Mouse (Mus musculus) liver, postnatal 0 days (tissue): ENCODE results near the gene Tmem62. TPM values are rescaled to one million over a fixed set of nuclear protein-coding genes. Genes with fewer than 3 reads are reported as not detected.

Experiments
- ATAC-seq: fragments of 200-750 bp; cut with Nextera tagmentation; 2 replicates; pipeline ENCODE4 v1.8.0; 2017; ENCODE audit warnings: mild to moderate bottlenecking, moderate library complexity
- DNase-seq: peaks from one replicate; pipeline ENCODE4 v3.0.0-alpha.2; 2016
- H3K27ac ChIP-seq: fragments of 300-500 bp; sonication (generic); 2 replicates; pipeline ENCODE4 v1.5.1; 2014; ENCODE audit warnings: antibody characterized with exemption, moderate library complexity, mild to moderate bottlenecking, low read depth
- H3K27me3 ChIP-seq: fragments of 300-500 bp; sonication (generic); 2 replicates; pipeline ENCODE4 v1.6.1; 2014; ENCODE audit warnings: low read length, control low read depth, mixed read lengths; ENCODE audit not compliant: insufficient read depth
- H3K36me3 ChIP-seq: fragments of 300-500 bp; sonication (generic); replicated peaks from 2 replicates; pipeline ENCODE4 v1.6.1; 2014; ENCODE audit warnings: mild to moderate bottlenecking, control low read depth, low read length, moderate library complexity, mixed read lengths; ENCODE audit not compliant: insufficient read depth
- H3K4me1 ChIP-seq: fragments of 300-500 bp; sonication (generic); 2 replicates; pipeline ENCODE4 v1.6.1; 2014; ENCODE audit warnings: antibody characterized with exemption, mild to moderate bottlenecking, control low read depth; ENCODE audit not compliant: insufficient read depth
- H3K4me2 ChIP-seq: fragments of 300-500 bp; sonication (generic); 2 replicates; pipeline ENCODE4 v1.6.1; 2014; ENCODE audit warnings: low read depth, mild to moderate bottlenecking, low read length, moderate library complexity, mixed read lengths
- H3K4me3 ChIP-seq: fragments of 300-500 bp; sonication (generic); 2 replicates; pipeline ENCODE4 v1.5.1; 2014; ENCODE audit warnings: low read depth, low read length
- H3K9ac ChIP-seq: fragments of 300-500 bp; sonication (generic); replicated peaks from 2 replicates; pipeline ENCODE4 v1.6.1; 2014; ENCODE audit warnings: mild to moderate bottlenecking, moderate library complexity
- H3K9me3 ChIP-seq: fragments of 300-500 bp; sonication (generic); 2 replicates; pipeline ENCODE4 v1.6.1; 2016; ENCODE audit warnings: mild to moderate bottlenecking, control low read depth, low read length, mixed read lengths
- CTCF ChIP-seq: sonication (generic); IDR thresholded peaks from 2 replicates; pipeline ENCODE4 v1.5.1; 2016; ENCODE audit warnings: antibody characterized with exemption, low read depth
- EP300 ChIP-seq: IDR thresholded peaks from 2 replicates; pipeline ENCODE4 v1.6.1; 2016; ENCODE audit warnings: antibody characterized with exemption, low read depth, mild to moderate bottlenecking
- WGBS: fragments of 180-500 bp; shearing (Covaris S2); extraction: QIAGEN DNeasy Blood & Tissue Kit; methylation state at CpG from one replicate; pipeline ENCODE4 v1.1.7; 2014; ENCODE audit not compliant: insufficient replicate concordance; 5-methylcytosine and 5-hydroxymethylcytosine counted together
- polyA plus RNA-seq: library from polyadenylated mRNA; unstranded; fragments of >200 nt; fragmentation: Nextera tagmentation; extraction: Ambion mirVana; gene quantifications from 2 replicates; pipeline ENCODE4 v1.2.1, GENCODE M21; 2015

Tmem62 gene
- polyA plus RNA-seq, 1 experiment from 2014 or later, result 2.9 TPM

DNA sequence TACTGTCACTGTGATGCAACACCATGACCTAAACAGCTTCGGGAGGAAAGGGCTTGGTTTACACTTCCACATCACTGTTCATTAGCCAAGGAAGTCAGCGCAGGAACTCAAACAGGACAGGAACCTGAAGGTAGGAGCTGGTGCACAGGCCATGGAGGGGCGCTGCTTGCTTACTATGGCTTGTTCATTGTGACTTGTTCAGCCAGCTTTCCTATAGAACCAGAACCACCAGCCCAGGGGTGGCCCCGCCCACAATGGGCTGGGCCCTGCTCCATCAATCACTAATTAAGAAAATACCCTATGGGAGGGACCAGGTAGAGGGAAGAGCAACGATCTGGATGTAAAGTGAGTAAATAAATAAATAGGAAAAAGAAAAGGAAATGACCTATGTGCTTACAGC is 3.9 kb upstream of the Tmem62 start:
- H3K36me3 ChIP-seq, result no peaks in the 10 kb centered on the region
- H3K27me3 ChIP-seq, result no peaks in the 10 kb centered on the region
- no peak overlapping the region for H3K27ac ChIP-seq
- TF ChIP-seq CTCF (peak; percentile 40), EP300 (no peak)
- H3K9me3 ChIP-seq, result no peaks in the 10 kb centered on the region
- H3K9ac ChIP-seq, result no peak overlapping the region
- whole genome bisulfite sequencing, result 30% methylated on average over 5 of the region's 5 CpGs
- peak overlapping the region; percentile 8; the same call in 1 of the 2 replicates for H3K4me3 ChIP-seq
- DNase-seq, result peak; percentile 42
- H3K4me2 ChIP-seq, result peak overlapping the region; percentile 62
- peaks cover 29% of the 10 kb centered on the region for H3K4me1 ChIP-seq
- ATAC-seq, result no peak

DNA sequence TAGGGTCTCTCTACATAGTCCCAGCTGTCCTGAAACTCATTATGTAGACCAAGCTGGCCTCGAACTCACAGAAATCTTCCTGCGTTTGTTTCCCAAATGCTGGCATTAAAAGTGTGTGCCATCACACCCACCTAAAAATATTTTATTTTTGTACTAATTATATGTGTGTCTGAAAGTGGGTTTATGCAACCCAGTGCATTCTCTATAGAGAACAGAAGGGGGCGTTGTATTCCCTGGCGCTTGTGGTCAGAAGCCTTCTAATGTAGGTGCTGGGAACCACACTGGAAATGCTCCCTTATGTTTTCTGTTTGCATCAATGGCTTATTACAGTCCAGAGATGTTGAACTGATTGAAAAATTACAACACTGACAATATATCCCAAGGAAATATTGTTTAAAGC is 509 bp upstream of the Tmem62 start:
- ATAC-seq, result no peak
- Histone ChIP-seq H3K27ac (peak overlapping the region; percentile 93; the same call in 1 of the 2 replicates), H3K4me1 (peaks cover 15% of the 10 kb centered on the region), H3K4me2 (peak overlapping the region; percentile 94), H3K9ac (no peak overlapping the region), H3K4me3 (peak overlapping the region; percentile 87), H3K9me3 (no peaks in the 10 kb centered on the region), H3K27me3 (no peaks in the 10 kb centered on the region), H3K36me3 (no peaks in the 10 kb centered on the region)
- peak; percentile 19 for DNase-seq
- no peak for TF ChIP-seq EP300
- TF ChIP-seq CTCF, result peak; percentile 70
- WGBS, result 52% methylated on average over 4 of the region's 4 CpGs

DNA sequence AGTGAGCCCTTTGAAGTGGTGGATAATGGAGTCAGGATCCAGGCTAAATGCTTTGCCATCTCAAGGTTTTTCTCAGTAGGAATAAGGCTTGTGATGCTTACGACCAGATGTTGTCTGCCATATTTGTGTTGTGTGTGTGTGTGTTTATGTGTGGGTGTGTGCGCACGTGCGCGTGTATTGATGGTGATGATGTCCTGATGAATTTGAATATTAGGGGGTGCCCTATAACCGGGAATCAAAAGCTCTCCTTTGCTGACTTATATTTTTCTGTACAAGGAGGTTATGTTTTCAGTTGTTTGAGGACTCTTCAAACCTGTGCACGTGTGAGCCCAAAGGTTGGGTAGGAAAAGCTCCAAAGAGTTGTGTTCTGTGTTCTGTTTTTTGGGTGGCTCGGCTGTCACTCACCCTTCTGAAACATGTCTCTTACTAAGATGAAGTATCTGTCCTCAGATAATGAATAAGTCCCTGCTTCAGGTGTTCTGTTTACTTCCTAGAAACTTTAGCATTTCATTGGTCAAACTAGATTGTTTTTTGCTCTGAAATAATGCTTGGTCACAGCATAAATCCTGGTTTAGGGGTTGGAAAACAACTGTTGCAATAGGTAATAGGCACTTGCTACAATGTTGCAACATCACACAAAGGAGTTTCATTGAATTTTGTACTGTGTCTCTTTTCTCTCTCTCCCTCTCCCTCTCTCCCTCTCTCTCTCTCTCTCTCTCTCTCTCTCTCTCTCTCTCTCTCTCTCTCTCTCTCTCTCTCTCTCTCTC is 1.3 kb downstream of the Tmem62 start:
- Histone ChIP-seq H3K9me3 (no peaks in the 10 kb centered on the region), H3K9ac (peak overlapping the region; percentile 84), H3K4me3 (peak overlapping the region; percentile 87), H3K27ac (peak overlapping the region; percentile 93), H3K36me3 (no peaks in the 10 kb centered on the region), H3K4me2 (peak overlapping the region; percentile 94), H3K27me3 (no peaks in the 10 kb centered on the region), H3K4me1 (peaks cover 11% of the 10 kb centered on the region)
- no peak for TF ChIP-seq EP300
- no peak for TF ChIP-seq CTCF
- DNase-seq, result no peak
- no peak for ATAC-seq
- WGBS, result 83% methylated on average over 8 of the region's 8 CpGs

DNA sequence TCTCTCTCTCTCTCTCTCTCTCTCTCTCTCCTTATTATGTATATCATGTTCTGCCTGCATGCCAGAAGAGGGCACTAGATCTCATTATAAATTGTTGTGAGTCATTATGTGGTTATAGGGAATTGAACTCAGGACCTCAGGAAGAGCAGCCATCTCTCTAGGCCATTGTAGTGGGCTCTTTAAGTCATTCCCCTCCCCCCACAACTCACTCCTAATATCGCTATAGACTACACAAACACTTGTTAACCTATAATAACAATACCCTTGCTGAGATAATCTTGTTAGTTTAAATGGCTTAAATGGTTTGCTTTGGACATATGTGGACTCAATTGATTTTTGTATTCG is 1.8 kb downstream of the Tmem62 start:
- Histone ChIP-seq H3K27ac (no peak overlapping the region), H3K36me3 (no peaks in the 10 kb centered on the region), H3K9me3 (no peaks in the 10 kb centered on the region), H3K27me3 (no peaks in the 10 kb centered on the region), H3K4me1 (peaks cover 10% of the 10 kb centered on the region), H3K9ac (no peak overlapping the region), H3K4me2 (peak overlapping the region; percentile 94; the same call in 1 of the 2 replicates), H3K4me3 (no peak overlapping the region)
- no peak for DNase-seq
- 57% methylated on average over 2 of the region's 2 CpGs for WGBS
- TF ChIP-seq CTCF, result peak; percentile 44; the same call in 1 of the 2 replicates
- no peak for TF ChIP-seq EP300
- no peak for ATAC-seq

DNA sequence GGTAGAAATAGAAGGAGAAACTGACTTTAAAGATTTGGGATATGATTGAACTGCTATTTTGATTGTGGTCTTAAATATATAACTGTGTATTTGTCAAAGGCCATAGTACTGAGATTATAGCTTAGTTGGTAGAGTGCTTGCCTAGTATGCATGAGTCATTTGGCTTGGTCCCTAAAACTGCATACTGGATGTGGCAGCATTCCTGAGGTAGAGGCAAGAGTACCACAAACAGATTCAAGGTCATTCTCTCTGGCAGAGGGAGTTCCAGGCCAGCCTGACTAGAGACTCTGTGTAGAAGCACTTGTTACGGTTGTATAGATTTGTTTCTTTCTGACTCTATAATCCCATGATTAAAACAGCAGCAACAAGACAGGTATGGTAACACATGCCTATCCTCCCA is 3.0 kb downstream of the Tmem62 start:
- ATAC-seq (no peak), DNase-seq (no peak)
- Histone ChIP-seq H3K4me1 (peaks cover 10% of the 10 kb centered on the region), H3K4me2 (no peak overlapping the region), H3K9ac (no peak overlapping the region), H3K27ac (no peak overlapping the region), H3K27me3 (no peaks in the 10 kb centered on the region), H3K36me3 (no peaks in the 10 kb centered on the region), H3K4me3 (no peak overlapping the region), H3K9me3 (no peaks in the 10 kb centered on the region)
- TF ChIP-seq EP300, result no peak
- no peak for TF ChIP-seq CTCF
- WGBS, result 86% methylated on average over 1 of the region's 1 CpGs

DNA sequence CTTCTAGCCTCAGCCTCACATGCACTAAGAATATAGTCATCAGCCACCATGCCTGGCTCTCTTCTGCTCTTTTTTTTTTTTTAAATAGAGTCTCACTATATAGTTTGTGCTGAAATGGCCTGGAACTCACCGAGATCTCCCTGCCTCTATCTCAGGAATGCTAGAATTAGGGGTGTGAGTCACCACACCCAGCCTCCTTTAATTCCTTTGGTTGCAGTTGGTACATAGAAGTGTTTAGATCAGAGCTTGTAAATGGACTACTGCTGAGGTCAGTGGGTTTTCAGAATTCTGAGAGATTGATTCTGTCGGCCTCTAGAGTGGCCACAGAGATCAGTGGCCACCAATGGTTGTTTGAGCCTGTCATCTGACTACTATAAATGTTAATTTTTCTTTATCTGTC is 4.0 kb downstream of the Tmem62 start:
- no peak overlapping the region for H3K9ac ChIP-seq
- WGBS, result 59% methylated on average over 2 of the region's 2 CpGs
- H3K36me3 ChIP-seq, result no peaks in the 10 kb centered on the region
- no peaks in the 10 kb centered on the region for H3K9me3 ChIP-seq
- H3K4me2 ChIP-seq, result no peak overlapping the region
- no peak for DNase-seq
- H3K4me3 ChIP-seq, result no peak overlapping the region
- H3K27ac ChIP-seq, result no peak overlapping the region
- ATAC-seq, result no peak
- TF ChIP-seq CTCF (no peak), EP300 (no peak)
- H3K27me3 ChIP-seq, result no peaks in the 10 kb centered on the region
- peaks cover 10% of the 10 kb centered on the region for H3K4me1 ChIP-seq
